17 mouse cellular contexts compared by ENCODE assay signal in the genomic region with DNA sequence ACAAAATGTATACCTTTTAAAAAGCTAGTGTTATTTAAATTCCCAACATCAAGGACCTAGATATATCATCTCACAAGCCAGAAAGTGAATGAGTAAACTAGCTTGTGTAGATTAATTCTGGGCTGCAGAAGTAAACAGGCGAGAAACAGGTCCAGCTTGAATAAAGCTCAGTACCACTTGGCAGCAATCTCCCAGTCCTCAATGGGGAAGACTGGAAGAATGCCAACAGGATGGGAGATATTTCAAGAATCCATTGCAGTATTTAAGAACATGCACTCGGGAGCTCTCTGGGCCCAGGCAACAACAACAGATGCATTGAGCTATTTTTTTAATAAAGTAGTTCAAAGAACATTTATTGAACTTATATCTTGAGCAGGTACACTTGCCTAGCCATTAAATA.
DNase-seq lines count a peak whose midpoint lies in the region; ATAC-seq and TF ChIP-seq lines count a peak whose summit lies in the region.
"Had no signal": no experiment of that assay in that cellular context is flagged by ENCODE, and none has a peak within 500 bp of the region (broad histone marks: within the 10 kb centered on the region; RNA-seq: fewer than 3 reads in every experiment).

No protein-coding gene starts in this region.

- intact Hi-C loops in left cerebral cortex, postnatal 14 days (cut with DNase I) = no loop called here
- intact Hi-C loops in left cerebral cortex, adult 2 months (cut with DNase I) = no loop called here
- intact Hi-C loops in gastrocnemius, adult 2 months (cut with DNase I) = no loop called here

- DNase-seq in forebrain, embryonic 11.5 days (ENCODE audit: low spot score) = no peak
- peak; percentile 8 to 11 for DNase-seq in left cerebral cortex, postnatal 14 days (ENCODE audit: low spot score in 2 of 2)
- no peak for DNase-seq in left cerebral cortex, adult 2 months (ENCODE audit: extremely low spot score in 1 of 2, low spot score in 2 of 2)
- peak; percentile 40 for DNase-seq in midbrain, postnatal 0 days (ENCODE audit: low spot score)
- peak; percentile 2 for DNase-seq in lung, postnatal 25 days (ENCODE audit: low spot score)
- no peak for DNase-seq in gastrocnemius, adult 2 months
- DNase-seq: adrenal gland, postnatal 10 days; gastrocnemius, postnatal 36 days; thymus, postnatal 25 days had no signal

- H3K4me2 ChIP-seq in forebrain, embryonic 16.5 days (ENCODE audit: low read length) = no peak overlapping the region
- no peak overlapping the region for H3K4me2 ChIP-seq in forebrain, embryonic 11.5 days (ENCODE audit: low read depth, low read length, severe bottlenecking)
- no peak overlapping the region for H3K4me2 ChIP-seq in midbrain, postnatal 0 days (ENCODE audit: low read depth, low read length, poor library complexity, severe bottlenecking)
- H3K4me2 ChIP-seq in midbrain, embryonic 15.5 days = no peak overlapping the region
- H3K4me2 ChIP-seq: embryonic facial prominence, embryonic 15.5 days; heart, embryonic 11.5 days; intestine, embryonic 15.5 days; kidney, embryonic 15.5 days had no signal

- H3K4me1 ChIP-seq in forebrain, embryonic 16.5 days (replicated peaks; ENCODE audit: control insufficient read depth, insufficient read depth, low read length) = no peaks in the 10 kb centered on the region
- H3K4me1 ChIP-seq in forebrain, embryonic 11.5 days (replicated peaks; ENCODE audit: control insufficient read depth, insufficient read depth, low read length) = no peaks in the 10 kb centered on the region
- no peaks in the 10 kb centered on the region for H3K4me1 ChIP-seq in midbrain, postnatal 0 days (ENCODE audit: insufficient read depth, low read length)
- no peaks in the 10 kb centered on the region for H3K4me1 ChIP-seq in midbrain, embryonic 15.5 days
- H3K4me1 ChIP-seq: embryonic facial prominence, embryonic 15.5 days; intestine, embryonic 15.5 days; kidney, embryonic 15.5 days had no signal

- H3K27ac ChIP-seq in forebrain, embryonic 16.5 days (ENCODE audit: low read length) = no peak overlapping the region
- H3K27ac ChIP-seq in forebrain, embryonic 11.5 days (ENCODE audit: low read depth, low read length) = no peak overlapping the region
- H3K27ac ChIP-seq in left cerebral cortex, adult 2 months = no peak overlapping the region
- H3K27ac ChIP-seq in midbrain, postnatal 0 days (ENCODE audit: low read depth, low read length) = no peak overlapping the region
- no peak overlapping the region for H3K27ac ChIP-seq in midbrain, embryonic 15.5 days
- H3K27ac ChIP-seq in gastrocnemius, adult 2 months = no peak overlapping the region
- H3K27ac ChIP-seq: embryonic facial prominence, embryonic 15.5 days; intestine, embryonic 15.5 days; kidney, embryonic 15.5 days; layer of hippocampus, adult 2 months had no signal

- no peaks in the 10 kb centered on the region for H3K27me3 ChIP-seq in forebrain, embryonic 16.5 days (replicated peaks; ENCODE audit: control insufficient read depth, insufficient read depth, low read length)
- no peaks in the 10 kb centered on the region for H3K27me3 ChIP-seq in forebrain, embryonic 11.5 days (ENCODE audit: control insufficient read depth, insufficient read depth, low read length)
- no peaks in the 10 kb centered on the region for H3K27me3 ChIP-seq in midbrain, postnatal 0 days (ENCODE audit: insufficient read depth, low read length)
- H3K27me3 ChIP-seq in midbrain, embryonic 15.5 days (replicated peaks) = no peaks in the 10 kb centered on the region
- H3K27me3 ChIP-seq: embryonic facial prominence, embryonic 15.5 days; intestine, embryonic 15.5 days; kidney, embryonic 15.5 days had no signal

- H3K9ac ChIP-seq in forebrain, embryonic 16.5 days (replicated peaks; ENCODE audit: low read depth, low read length) = no peak overlapping the region
- H3K9ac ChIP-seq in forebrain, embryonic 11.5 days (ENCODE audit: low read length) = no peak overlapping the region
- no peak overlapping the region for H3K9ac ChIP-seq in midbrain, postnatal 0 days (replicated peaks; ENCODE audit: low read length, poor library complexity, severe bottlenecking)
- no peak overlapping the region for H3K9ac ChIP-seq in midbrain, embryonic 15.5 days
- H3K9ac ChIP-seq: embryonic facial prominence, embryonic 15.5 days; intestine, embryonic 15.5 days; kidney, embryonic 15.5 days had no signal

- no peak for TF ChIP-seq CTCF in left cerebral cortex, adult 2 months (IDR thresholded peaks at IDR 0.05)
- no peak for TF ChIP-seq CTCF in midbrain, postnatal 0 days (IDR thresholded peaks at IDR 0.05)
- TF ChIP-seq CTCF in gastrocnemius, adult 2 months (IDR thresholded peaks at IDR 0.05) = no peak

- ATAC-seq in forebrain, embryonic 16.5 days = peak; percentile 57; the same call in 1 of the 2 replicates
- ATAC-seq in forebrain, embryonic 11.5 days (replicated peaks; ENCODE audit: low FRiP score) = no peak
- no peak for ATAC-seq in midbrain, postnatal 0 days (ENCODE audit: low FRiP score)
- no peak for ATAC-seq in midbrain, embryonic 15.5 days (replicated peaks)
- ATAC-seq: intestine, embryonic 15.5 days had no signal

- H3K9me3 ChIP-seq in forebrain, embryonic 16.5 days (ENCODE audit: control insufficient read depth, low read length) = no peaks in the 10 kb centered on the region
- no peaks in the 10 kb centered on the region for H3K9me3 ChIP-seq in forebrain, embryonic 11.5 days (ENCODE audit: control insufficient read depth, low read length)
- H3K9me3 ChIP-seq in midbrain, postnatal 0 days (ENCODE audit: low read length) = no peaks in the 10 kb centered on the region
- H3K9me3 ChIP-seq in midbrain, embryonic 15.5 days = no peaks in the 10 kb centered on the region
- H3K9me3 ChIP-seq: embryonic facial prominence, embryonic 15.5 days; G1E; intestine, embryonic 15.5 days; kidney, embryonic 15.5 days had no signal

- no peaks in the 10 kb centered on the region for H3K36me3 ChIP-seq in forebrain, embryonic 16.5 days (ENCODE audit: control insufficient read depth, insufficient read depth)
- H3K36me3 ChIP-seq in forebrain, embryonic 11.5 days (ENCODE audit: control insufficient read depth, insufficient read depth, low read length) = no peaks in the 10 kb centered on the region
- no peaks in the 10 kb centered on the region for H3K36me3 ChIP-seq in midbrain, postnatal 0 days (ENCODE audit: insufficient read depth, low read length)
- H3K36me3 ChIP-seq in midbrain, embryonic 15.5 days (replicated peaks) = no peaks in the 10 kb centered on the region
- H3K36me3 ChIP-seq: embryonic facial prominence, embryonic 15.5 days; G1E; intestine, embryonic 15.5 days; kidney, embryonic 15.5 days had no signal

- 32% methylated on average over 2 of the region's 2 CpGs for WGBS in forebrain, embryonic 16.5 days
- WGBS in forebrain, embryonic 11.5 days = 72% methylated on average over 2 of the region's 2 CpGs
- WGBS in midbrain, postnatal 0 days = 42% methylated on average over 2 of the region's 2 CpGs
- WGBS in midbrain, embryonic 15.5 days = 53% methylated on average over 2 of the region's 2 CpGs

- no peak overlapping the region for H3K4me3 ChIP-seq in forebrain, embryonic 16.5 days (replicated peaks; ENCODE audit: low read length)
- no peak overlapping the region for H3K4me3 ChIP-seq in forebrain, embryonic 11.5 days (ENCODE audit: low read depth, low read length)
- H3K4me3 ChIP-seq in left cerebral cortex, adult 2 months = no peak overlapping the region
- H3K4me3 ChIP-seq in midbrain, postnatal 0 days (ENCODE audit: low read depth, low read length) = no peak overlapping the region
- no peak overlapping the region for H3K4me3 ChIP-seq in midbrain, embryonic 15.5 days
- H3K4me3 ChIP-seq in gastrocnemius, adult 2 months = no peak overlapping the region
- H3K4me3 ChIP-seq: embryonic facial prominence, embryonic 15.5 days; intestine, embryonic 15.5 days; kidney, embryonic 15.5 days; layer of hippocampus, adult 2 months had no signal

Comparison
In these comparisons a context has a peak if more than half of its experiments do, and no peak if none do; other contexts are left out.
1. DNase-seq: peak in left cerebral cortex, postnatal 14 days (2 of 2), midbrain, postnatal 0 days (single experiment) and lung, postnatal 25 days (single experiment); none in forebrain, embryonic 11.5 days (single experiment), left cerebral cortex, adult 2 months (0 of 2) and gastrocnemius, adult 2 months (single experiment).